Mouse (Mus musculus) erythroblast, embryonic 14.5 days (primary cell): Measurements from ENCODE around the gene Krtap26-1.

Experiments used
- GATA1 ChIP-seq: IDR thresholded peaks from 2 replicates; pipeline ENCODE4 v1.6.1; 2012; ENCODE audit warnings: low read length, inconsistent platforms, mixed read lengths
- TAL1 ChIP-seq: IDR thresholded peaks from 3 replicates; pipeline ENCODE4 v1.6.1; 2012; ENCODE audit warnings: low read length, inconsistent platforms, mixed read lengths

GRCm38 (mm10) chr16:88696256-88696655 lies 48.7 kb upstream of the Krtap26-1 start:
- TF ChIP-seq TAL1: no peak
- TF ChIP-seq GATA1: no peak
